Mouse (Mus musculus): ENCODE results near the gene Sf3b1.

The Sf3b1 gene

DNA sequence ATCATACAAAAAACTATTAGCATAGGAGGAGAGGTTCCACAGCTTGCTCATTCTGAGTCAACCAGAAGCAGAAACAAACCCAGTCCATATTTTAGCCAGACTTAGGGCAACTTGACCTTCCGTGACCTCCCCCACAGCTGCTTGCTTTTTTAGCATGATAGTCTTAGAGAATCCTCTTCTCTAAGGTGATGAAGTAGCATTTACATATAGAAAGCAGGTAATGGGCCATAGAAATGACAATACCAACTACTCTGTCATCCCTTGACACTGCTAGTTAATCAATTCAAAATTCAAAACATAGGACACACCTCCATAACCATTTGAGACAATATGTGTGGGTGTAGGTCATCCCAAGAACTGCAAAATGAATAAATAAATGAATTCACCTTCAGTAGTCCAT, 12.7 kb upstream of the Sf3b1 start:
- no peak for TF ChIP-seq GATA4 (IDR thresholded peaks at IDR 0.05; ENCODE audit: insufficient replicate concordance, low read length)

DNA sequence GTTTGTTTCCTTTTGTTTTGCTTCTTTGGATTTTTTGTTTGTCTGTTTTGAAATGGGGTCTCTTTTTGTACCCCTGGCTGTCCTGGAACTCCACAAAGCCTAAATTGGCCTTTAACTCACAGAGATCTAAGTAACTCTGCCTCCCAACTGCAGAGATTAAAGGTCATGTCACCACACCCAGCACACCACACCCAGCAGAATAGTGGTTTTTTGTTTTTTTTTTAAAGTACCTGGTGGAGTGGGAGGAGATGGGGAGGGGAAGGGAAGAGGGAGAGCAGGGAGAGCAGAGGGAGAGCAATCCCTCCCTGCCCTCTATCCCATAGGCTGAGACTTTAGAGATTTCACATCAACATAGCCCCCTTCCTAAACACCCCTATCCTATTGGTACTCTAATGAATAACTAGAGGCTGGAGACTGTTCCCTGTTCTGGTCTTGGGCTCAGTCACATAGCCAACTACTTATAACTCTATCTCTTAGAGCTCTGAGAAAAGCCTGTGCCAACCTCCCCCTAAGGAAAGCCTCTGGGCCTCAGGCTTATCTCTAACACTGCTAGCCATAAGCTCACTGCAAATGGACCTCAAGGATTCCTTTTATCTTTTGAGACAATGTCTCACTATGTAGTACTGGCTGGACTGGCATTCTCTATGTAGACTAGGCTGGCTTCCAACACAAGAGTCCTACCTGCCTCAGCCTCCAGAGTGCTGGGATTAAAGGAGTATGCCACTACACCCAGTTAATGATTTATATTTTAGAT, 3.9 kb upstream of the Sf3b1 start:
- no peak for TF ChIP-seq GATA4 (IDR thresholded peaks at IDR 0.05; ENCODE audit: insufficient replicate concordance, low read length)

DNA sequence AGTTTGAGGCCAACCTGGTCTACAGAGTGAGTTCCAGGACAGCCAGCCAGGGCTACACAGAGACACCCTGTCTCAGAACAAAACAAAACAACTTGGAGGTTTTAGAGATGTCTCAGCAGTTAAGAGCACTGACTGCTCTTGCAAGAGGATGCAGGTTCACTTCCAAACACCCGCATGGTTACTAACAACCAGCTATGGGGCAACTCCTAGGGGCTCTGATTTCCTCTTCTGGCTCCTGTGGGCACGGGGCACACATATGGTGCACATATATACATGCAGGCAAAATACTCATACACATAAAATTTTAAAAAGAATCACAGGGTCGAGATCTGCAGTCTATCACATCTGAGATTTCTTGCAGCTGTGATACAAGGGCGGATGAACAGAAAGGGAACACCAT, 2.2 kb upstream of the Sf3b1 start:
- no peak for TF ChIP-seq GATA4 (IDR thresholded peaks at IDR 0.05; ENCODE audit: insufficient replicate concordance, low read length)

DNA sequence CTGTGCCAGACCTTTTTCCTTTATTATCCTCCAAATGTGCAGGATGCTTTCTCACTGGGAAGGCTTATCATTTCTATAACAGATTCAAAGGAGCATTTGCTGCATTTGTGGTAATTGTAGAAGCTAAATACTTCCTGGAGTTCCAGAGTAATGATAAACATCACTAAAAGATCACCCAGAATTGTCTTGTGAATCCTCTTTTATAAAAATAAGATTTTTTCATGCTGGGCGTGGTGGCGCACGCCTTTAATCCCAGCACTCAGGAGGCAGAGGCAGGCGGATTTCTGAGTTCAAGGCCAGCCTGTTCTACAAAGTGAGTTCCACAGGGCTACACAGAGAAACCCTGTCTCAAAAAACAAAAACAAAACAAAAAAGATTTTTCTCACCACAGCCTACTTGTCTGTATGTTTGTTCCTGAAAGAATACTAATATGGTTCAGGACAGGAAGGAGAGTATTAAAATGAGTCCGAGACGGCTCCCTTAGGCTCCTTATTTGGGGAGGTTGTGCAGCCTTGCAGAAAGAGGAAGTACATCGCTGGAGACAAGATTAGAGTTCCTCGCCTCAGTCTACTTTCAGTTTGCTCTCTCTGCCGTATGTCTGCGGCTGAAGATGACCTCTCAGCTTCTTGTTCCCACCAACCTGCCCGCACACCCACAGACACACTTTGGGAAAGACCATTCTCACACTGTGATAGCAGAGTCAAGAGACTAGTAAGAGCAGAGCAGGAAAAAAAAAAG, 1.4 kb upstream of the Sf3b1 start:
- no peak for TF ChIP-seq GATA4 (IDR thresholded peaks at IDR 0.05; ENCODE audit: insufficient replicate concordance, low read length)

DNA sequence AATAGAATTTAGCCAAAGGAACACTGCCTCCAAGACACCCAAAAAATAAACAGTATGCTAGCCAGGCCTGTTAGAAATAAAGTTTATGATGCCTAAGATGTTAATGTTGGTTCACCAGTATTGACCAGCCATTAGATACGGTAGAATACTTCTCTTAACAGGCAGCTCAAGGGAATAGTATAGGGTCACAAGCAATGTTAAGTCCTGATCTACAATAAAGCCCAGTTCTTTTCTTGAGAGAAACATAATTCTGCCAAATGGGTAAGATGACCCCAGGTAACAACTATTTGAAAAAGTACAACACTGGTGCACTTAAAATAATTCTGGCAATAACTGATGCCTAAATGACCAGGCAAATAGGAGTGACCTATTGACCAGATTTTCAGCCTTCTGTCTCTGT, 685 bp upstream of the Sf3b1 start:
- TF ChIP-seq GATA4 (IDR thresholded peaks at IDR 0.05; ENCODE audit: insufficient replicate concordance, low read length) = no peak

DNA sequence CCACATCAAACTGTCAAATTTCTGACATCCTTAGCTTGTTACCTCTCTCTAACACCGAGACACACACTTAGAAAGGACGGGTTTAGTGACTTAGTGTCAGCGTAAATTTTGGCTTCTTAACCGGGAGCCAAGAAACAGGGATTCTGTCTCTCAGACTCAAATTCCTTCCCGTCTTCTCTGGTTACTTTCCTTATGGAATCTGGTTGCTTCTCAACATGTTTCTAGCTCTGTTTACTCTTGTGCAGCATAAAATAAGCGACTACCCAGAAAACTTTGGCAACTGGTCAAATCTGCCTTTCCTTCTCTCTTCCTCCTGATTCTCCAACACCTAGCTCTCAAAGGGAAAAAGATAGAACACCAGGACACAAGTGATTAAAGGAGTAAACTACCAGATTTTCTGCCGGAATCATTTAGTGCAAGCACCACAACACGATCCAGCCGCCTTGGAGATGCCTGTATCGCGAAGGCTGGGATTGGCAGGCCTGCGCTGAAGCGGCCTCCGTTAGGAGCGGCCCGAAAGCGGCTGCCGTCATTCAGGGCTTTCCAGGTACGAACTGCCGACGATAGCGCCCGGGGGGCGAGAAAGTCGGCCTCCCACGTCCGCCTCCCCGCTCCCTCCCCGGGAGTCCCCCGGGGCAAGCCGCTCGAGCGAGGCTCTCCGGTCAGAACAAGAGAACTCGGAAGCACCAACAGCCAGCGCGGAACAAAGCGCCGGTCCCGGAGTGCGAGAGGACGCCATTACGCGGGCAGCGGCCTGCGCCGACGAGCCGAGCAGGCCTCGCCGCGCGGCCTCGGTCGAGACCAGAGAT, 633 bp downstream of the Sf3b1 start:
- no peak for TF ChIP-seq GATA4 (IDR thresholded peaks at IDR 0.05; ENCODE audit: insufficient replicate concordance, low read length)

DNA sequence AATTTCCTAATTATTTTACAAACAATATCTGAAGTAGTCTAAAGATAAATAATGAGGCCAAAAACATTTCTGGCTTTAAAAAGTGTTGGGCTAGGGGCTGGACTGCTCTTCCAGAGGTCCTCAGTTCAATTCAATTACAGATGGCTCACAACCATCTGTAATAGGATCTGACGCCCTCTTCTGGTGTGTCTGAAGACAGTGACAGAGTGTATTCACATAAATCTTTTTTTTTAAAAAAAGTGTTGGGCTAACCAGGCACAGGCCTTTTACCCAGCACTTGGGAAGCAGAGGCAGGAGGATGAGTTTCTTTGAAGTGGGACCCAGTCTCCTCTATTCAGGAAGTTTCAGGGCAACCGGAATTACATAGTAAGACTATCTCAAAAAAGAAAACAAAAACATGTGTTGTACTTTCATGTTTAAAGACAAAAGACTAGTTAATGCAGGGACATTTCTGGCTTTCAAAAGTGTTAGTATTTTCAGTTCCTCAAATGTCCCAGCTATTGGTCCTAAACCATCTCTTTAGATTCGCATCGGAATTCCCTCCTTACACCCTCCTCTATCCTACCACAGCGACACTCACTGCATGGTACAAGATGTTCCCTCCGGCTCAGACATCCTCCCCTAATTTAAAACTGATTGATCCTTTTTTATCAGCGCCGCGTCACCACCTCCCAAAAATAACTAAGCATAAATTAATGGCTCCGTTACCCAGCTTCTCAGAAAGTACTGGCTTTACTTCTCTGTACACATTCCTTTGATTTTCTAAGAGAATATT, 1.4 kb downstream of the Sf3b1 start:
- TF ChIP-seq GATA4 (IDR thresholded peaks at IDR 0.05; ENCODE audit: insufficient replicate concordance, low read length) = no peak; the same call in 1 of the 2 replicates

DNA sequence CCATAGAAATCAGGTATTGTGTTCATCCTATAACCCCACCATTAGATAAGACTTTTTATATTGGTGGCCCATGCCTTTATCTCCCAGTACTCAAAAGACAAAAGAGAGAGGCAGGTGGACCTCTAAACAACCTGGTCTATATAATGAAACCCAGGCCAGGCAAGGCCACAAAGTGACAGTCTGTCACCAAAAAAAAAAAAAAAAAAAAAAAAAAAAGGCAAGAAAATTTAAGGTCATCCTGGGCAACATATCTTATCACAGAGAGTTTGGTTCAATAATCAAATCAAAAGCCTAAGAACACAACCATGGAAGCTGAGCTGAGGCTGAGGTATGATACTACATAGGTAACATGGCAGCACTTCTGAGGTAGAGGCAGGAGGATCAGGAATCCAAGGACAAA, 5.4 kb downstream of the Sf3b1 start:
- TF ChIP-seq GATA4 (IDR thresholded peaks at IDR 0.05; ENCODE audit: insufficient replicate concordance, low read length) = no peak

- TF ChIP-seq GATA4 (IDR thresholded peaks at IDR 0.05; ENCODE audit: insufficient replicate concordance, low read length) = no peak
Observed at GRCm38 (mm10) chr1:55012513-55012912, 14.8 kb downstream of the Sf3b1 start.

DNA sequence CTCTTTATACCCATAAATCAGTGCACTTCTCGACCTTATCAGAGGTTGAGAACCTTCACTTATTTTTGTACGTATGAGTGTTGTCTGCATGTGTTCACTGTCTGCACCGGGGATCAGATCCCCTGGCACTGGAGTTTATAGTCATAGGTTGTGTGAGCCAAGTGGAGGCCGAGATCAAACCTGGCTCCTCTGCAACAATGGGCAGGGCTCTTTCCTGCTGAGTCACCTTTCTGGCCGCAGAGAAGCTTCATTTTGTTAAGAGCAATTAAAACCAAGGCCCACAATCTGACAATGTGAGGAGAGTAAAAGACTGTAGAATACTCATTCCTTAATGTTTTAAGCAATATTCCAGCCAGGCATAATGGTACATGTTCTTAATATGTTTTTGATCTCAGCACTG, 33.7 kb downstream of the Sf3b1 start:
- TF ChIP-seq GATA4 (IDR thresholded peaks at IDR 0.05; ENCODE audit: insufficient replicate concordance, low read length) = no peak

DNA sequence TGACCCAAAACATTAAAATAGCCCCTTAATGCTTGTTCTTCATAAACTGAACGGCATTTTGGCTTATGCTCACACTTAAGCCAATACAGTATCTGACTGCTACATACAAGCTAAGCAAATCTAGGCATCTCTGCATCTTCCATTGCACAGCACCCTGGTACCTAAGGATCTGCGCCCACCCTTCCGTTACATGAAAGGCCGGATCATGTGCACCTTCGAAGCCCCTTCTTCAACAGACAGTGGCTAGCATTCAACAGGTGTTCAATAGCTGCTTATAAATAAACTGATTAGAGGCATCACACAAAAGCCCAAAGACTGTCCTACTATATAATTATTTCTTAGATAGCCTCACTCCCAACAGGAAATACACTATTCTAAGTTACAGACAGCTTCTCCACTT, 41.0 kb downstream of the Sf3b1 start:
- no peak for TF ChIP-seq GATA4 (IDR thresholded peaks at IDR 0.05; ENCODE audit: insufficient replicate concordance, low read length)

GRCm38 (mm10) chr1:54985831-54986230, 41.5 kb downstream of the Sf3b1 start:
- TF ChIP-seq GATA4 (IDR thresholded peaks at IDR 0.05; ENCODE audit: insufficient replicate concordance, low read length) = no peak

DNA sequence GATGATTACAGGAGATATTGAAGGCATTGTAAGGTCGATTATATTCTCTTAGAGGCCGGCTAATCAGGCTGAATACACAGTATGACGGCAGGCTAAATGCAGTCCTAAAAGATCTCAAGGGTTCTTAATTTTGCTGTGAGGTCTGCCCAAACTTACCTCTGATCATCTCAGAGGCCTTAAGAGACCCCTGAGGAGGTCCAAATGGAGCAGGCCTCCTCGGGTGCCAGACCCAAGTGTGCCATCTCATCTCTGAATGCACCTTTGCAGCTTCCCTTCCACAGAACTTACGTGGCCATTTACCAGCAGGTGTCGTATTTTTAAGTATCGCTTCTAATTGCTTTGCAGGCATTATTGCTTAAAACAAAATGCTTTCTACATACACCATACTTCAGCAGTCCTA, 43.1 kb downstream of the Sf3b1 start:
- no peak for TF ChIP-seq GATA4 (IDR thresholded peaks at IDR 0.05; ENCODE audit: insufficient replicate concordance, low read length)

GRCm38 (mm10) chr1:54983339-54983738, 43.9 kb downstream of the Sf3b1 start:
- TF ChIP-seq GATA4 (IDR thresholded peaks at IDR 0.05; ENCODE audit: insufficient replicate concordance, low read length) = no peak

- no peak for TF ChIP-seq GATA4 (IDR thresholded peaks at IDR 0.05; ENCODE audit: insufficient replicate concordance, low read length)
Observed at GRCm38 (mm10) chr1:54982636-54983035, 44.6 kb downstream of the Sf3b1 start.

All from liver, adult (tissue).